Mouse (Mus musculus) urinary bladder, adult 18-20 months (tissue): Measurements from ENCODE around the gene Ckap2l.
A peak's percentile ranks its signal among the peaks of the same experiment; 100 is the strongest.

ENCODE experiments used
- DNase-seq, 2 experiments: peaks; one replicate each; pipeline ENCODE4 v3.0.0; 2022; ENCODE audit warnings: low spot score in 2 of 2, mixed read lengths in 2 of 2

Ckap2l gene

DNA sequence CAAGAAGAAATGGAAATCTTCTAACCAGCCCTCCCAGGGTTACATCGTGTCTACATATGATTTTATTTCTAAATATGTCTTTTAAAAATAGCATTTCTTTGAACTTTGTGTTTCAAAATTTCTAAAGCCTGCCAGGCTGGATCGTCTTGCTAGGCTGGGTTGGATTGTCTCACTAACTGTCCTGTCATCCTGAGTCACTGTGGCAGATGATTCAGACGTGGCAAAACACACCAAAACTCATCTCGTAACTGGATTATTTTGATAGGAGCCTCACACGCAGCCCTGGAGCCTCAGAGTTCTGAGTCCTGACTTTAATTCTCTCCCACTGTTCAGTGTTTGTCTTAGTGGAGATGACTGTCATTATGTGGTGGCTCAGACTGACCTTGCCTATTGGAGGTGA, 33.9 kb downstream of the Ckap2l start:
- DNase-seq, result no peak

DNA sequence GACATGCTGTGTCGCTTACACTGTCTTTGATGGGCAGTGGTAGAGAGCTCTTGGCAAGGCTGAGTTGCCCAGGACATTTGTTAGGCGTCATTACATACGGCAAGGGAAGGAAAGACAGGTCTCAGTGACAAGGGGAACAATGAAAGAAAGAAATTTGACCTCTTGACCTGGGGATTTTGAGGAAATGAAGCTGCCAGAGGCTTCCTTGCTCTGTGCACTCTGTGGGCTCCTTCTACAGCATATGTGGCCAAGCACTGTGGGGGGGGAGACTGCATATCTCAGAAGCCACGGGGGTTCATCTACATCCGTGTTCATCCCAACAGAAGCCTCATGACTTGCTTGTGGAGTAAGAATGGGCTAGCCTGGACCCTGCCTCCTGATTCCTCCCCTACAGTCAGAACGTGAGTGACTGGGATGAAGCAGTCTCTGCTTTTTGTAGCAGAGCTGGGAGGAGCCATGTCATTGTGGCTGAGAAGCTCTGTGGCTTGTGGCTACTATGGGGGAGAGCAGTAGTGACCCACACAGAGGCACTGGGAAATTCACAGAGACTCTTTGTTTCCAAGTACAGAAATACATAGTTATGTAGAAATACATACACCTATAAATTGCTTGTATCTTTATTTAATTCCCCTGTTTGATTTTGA, 35.7 kb downstream of the Ckap2l start:
- no peak for DNase-seq

DNA sequence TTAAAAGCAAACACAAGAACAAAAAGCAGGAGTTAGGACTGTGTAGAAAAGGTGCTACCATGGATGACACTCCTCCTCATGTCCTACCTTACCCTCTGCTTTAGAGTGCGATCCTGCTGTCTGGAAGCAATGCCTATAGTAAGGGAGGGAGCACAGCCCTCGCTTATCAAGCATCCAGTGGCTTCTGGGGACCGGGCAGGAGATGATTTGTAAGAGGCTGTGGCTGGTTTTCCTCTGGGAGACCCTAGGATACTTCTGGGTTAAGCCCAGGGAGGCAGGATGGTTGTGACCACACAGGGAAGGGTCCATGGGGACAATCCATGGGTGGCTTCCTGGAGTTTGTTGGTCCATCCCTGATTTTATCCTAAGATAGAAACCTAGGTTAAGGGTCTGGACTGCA, 36.4 kb downstream of the Ckap2l start:
- DNase-seq, result no peak

DNA sequence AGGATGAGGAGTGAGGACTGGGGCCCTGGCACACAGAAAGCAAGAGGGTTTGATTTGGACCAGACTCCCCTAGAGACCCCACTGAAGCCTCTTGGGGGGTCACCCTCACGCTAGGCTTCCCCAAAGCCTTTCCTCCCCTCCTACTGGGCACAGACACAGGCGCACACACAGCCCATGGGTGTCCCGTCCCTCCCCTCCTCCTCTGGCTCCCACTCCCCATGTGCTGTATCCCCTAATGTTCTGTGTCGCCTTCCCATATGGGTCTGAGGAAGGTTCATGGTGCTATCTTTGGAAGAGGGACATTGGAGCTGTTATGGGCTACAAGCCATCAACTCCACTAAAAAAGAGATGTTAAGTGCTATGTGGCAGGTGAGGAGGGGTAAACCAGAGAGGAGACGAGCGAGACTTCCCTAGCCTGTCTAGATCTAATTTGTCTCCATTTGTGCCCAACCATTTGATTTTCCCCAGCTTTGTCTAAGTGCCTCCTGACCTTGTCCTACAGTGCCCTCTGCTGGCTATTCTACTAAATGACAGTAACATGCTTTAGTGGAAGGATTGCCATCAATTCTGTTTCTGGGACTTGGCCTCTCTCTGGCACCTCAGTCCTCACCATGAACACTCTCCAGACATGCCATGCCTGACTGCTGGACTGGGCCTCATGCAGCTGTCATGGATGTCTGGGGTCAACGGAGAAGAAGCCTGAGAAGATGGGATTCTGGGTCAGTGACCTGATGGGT, 38.4 kb downstream of the Ckap2l start:
- peak in 1 of 2 experiments; percentile 40 for DNase-seq

DNA sequence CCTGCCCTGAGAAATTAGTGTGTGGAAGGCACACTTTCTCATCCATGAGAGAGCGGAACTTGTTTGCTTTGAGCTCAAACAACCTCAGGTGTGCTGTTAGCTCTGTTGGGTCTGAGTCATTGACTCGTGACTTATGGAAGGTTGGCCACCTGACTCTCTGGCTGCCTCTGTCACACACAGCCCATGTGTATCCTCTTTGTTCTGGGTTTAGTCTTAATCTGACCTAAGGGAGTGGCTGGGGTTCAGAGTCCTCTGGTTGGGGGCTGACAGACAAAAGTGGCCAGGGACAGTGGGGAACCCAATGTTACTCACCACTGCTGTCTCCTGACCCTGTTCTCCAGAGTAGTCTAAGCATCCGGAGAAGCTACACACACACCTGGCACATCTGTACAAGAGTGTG, 39.0 kb downstream of the Ckap2l start:
- DNase-seq, result no peak

DNA sequence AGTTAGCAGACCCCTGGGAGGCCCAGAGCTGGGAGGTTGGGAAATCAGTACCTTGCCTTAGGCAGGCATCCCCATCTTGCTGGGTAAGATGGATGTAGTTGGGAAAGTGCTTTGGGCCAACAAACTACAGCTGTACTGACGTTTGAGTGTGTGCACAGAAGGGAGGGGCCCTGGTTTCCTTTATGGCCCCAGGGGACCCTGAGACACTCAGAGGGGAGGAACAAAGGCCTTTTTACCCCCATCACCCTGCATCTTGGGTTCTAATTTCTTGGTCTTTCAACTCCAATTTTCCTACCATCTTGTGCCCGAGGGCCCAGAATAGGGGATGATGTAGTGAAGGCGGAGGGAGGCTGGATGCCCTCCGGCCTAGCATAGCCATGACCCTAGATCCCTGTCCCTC, 41.0 kb downstream of the Ckap2l start:
- no peak for DNase-seq

DNA sequence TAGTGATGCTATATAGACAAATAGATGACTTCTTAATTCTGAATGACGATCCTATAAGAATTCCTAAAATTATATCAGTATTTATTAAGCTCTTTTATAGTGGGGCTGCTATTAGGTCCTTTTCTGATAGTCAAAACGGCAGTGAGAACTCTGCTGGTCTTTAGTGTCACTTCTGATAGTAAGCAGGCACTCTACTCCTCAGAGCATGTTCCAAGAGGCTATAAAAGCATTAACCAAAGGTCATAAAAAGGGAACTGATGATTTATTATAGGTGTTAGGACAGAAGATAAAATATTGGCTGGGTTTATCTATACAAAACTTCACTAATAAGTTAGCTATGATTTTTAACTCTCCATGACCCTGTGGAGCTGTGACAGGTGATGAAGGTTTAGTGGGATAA, 42.9 kb downstream of the Ckap2l start:
- no peak for DNase-seq

DNA sequence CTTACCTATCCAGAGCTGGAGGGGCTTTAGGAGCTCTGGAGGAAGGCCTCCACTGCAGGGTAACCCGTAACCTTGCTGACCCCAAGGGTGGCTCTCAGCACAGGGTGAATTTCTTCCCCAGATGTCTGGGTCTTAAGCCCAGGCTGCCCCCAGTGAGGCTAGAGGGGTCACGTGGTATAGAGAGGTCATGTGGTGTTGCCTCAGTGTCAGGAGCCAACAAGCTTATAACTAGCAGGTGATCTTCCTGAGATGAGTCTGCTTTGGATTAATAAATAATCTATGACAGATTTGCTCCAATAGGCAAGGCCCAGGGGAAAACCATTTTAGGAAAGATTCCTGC, 43.4 kb downstream of the Ckap2l start:
- DNase-seq, result no peak

DNA sequence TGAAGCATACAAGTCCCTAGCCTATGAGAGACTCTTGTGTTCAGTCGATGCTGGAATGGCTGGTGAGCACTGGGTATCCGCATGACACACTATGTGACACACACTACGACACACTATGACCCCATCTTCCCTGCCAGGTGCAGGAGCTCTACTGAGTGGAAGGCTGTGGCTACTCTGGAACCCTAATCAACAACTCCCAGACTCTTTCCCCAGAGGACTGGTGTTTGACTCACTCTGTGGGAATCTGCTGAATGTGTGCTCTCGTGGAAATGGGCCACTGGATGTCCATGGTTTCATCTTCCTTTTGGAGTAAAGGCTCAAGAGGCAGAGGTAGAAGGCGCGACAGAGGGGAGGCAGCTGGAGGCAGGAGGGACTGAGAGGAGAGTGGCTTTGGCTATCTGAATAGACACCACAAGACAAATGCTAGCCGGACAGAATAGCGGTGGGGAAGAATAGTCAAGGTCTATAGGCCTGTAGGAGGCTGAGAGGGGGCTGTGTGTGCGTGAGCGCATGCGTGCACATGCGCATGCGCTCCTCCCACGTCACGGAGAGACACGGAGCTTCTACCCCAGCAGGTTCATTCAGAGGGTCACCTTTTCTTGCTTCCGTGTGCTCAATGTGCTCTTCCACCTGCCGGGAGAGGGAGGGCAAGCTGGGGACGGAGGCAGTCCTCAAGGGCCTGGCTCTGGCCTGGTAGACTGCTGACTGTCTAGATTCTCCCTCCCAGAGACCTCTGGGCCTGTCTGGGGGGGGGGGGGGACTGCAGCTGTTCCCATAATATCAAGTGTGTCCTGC, 44.0 kb downstream of the Ckap2l start:
- no peak for DNase-seq

DNA sequence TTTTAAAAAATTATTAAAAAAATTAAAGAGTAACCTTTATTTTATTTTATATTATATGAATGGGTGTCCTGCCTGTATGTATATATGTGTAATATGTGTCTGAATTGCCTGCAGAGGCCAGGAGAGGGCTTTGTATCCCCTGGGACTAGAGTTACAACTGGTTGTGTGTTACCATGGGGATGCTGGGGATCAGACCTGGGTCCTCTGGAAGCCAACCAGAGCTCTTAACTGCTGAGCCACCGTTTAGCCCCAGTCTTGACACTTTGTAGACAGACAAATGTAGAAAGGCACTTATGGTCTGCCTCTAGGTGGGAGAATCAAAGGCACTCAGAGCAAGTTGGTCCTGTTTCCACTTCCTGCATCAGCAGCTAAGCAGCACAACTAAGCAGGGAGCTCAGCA, 47.7 kb downstream of the Ckap2l start:
- no peak for DNase-seq

DNA sequence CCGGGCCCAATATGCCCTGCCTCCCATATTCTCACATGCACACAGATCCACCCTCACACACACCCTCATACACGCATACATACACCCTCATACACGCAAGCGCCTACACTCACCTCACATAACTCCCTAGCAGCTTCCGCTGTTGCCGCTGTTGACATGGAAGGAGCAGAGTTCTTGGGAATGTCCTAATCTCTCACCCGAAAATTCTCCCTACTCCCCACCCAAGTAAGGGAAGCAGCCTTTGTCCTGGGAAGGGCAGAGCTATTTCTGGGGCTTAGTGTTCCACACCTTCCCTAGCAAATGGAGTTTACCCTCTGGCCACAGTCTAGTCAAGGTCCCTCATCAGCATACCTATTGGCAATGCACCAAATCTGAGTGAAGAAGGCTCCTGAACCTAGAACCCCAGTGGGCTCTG, 49.3 kb downstream of the Ckap2l start:
- DNase-seq, result no peak

DNA sequence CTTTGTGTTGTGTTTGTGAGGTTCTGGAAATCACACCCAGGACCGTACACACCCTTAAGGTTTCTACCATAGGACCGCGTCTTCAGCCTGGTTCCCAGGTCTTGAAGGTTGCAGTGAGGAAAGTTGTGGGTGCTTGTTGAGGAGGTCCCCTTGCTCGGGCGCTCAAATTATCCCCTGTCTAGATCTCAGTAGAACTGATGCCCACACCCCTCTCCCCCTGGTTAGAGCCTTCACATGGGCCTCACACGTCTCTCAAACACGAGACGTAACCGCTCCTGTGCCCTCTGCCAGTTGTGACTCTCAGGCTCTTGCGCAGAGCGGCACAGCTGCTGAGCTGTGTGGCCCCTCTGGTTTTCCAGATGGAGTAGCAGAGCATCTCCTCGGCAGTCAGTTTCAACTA, 50.1 kb downstream of the Ckap2l start:
- no peak for DNase-seq

DNA sequence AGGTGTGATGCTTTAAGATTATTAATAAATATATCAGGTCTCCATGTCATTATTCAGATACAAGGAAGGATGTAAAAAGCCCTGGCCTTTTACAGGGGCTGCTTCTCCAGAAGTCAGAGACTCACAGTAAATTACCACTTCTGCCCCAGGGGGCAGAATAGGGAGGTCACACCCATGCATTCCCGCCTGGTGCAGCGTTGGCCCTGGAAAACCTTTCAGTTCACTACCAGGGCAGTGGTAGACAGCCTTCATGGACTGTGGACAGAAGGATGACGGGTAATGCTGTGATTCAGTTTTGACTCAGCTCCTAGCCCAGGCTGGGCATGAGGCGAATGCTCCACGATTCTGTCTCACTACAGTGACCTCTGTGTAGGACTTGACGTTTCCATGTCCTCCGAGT, 50.6 kb downstream of the Ckap2l start:
- no peak for DNase-seq

DNA sequence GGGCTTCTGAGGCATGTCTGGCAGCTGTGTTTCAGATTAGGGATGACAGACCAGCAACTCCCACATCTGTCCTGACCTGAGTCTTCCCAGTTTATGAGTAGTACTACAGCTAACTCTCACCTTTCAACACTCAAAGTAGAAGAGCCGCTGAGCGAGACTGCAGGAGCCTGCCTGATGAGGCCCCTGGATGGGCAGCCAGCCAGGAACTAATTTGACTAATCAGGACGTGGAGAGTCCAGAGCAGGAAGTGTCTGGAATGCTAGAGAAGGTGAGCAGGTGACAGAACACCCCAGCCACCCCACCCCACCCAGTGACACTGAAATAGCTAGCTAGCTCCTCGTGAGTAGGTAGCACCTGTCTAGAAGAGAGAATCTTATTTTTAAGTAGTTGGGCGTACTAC, 51.4 kb downstream of the Ckap2l start:
- no peak for DNase-seq

DNA sequence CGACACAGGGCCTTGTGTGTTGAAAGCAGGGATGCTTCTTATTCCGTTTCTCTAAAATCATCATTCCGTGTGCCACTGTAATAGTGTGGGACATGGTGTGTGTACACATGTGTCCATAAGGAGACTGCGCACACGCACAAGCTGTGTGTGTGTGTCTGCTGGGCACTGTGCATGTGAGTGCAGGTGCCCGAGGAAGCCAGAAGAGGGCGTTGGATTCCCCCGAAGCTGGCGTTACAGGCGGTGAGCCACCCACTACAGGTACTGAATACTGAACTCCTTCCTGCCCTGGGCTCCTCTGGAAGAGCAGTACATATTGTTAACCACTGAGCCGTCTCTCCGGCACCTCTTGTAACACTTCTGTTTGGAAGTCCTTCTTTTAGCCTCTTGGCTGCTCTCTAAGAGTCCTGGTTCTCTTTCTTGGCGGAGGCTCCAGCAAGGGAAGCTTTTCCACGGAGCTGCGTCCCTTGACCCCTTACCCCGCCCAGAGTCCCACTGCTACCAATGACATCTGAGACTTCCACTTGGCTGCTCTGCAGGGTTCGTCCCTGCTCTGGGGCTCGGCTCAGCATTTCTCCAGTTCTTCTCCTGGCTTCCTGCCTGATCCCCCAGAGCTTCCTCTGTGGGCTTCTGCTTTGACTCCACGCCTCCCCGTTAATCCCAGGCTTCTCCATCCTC, 52.4 kb downstream of the Ckap2l start:
- no peak for DNase-seq

DNA sequence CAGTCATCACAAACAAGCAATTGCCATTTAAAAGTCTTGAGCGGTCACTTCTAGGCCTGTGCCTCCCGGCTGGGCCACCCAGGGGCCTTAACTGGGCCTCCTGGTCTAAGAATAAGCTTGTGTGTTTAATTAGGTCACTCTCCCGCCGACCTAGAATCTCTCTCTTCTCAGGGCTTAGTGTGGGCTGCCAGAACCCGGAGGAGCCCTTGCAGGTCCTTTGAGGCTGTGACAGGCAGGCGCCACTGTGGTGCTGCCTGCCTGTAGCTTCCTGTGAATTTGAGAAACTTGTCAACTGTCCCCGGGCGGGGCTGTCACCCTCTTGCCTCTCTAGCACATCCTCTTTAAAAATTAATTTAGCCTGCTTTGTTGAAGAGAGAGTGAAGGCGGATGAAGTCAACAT, 53.2 kb downstream of the Ckap2l start:
- DNase-seq, result no peak

DNA sequence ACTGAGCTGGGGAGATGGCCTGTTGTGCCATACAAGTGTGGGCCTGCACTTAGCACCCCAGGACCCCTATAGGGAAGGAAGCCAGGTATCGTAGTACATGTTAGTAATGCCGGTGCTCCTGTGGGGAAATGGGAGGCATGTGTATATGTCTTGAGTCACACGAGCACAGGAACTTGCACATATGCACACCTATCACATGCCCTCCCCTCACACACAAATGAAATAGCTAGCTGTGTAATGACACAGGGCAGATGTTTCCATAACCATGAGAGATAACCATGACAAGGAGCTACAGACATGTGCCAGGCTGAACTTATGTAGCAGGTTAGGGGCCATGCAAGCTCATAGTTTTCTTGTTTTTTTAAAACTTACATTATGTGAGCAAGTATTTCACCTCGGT, 54.0 kb downstream of the Ckap2l start:
- DNase-seq, result no peak

DNA sequence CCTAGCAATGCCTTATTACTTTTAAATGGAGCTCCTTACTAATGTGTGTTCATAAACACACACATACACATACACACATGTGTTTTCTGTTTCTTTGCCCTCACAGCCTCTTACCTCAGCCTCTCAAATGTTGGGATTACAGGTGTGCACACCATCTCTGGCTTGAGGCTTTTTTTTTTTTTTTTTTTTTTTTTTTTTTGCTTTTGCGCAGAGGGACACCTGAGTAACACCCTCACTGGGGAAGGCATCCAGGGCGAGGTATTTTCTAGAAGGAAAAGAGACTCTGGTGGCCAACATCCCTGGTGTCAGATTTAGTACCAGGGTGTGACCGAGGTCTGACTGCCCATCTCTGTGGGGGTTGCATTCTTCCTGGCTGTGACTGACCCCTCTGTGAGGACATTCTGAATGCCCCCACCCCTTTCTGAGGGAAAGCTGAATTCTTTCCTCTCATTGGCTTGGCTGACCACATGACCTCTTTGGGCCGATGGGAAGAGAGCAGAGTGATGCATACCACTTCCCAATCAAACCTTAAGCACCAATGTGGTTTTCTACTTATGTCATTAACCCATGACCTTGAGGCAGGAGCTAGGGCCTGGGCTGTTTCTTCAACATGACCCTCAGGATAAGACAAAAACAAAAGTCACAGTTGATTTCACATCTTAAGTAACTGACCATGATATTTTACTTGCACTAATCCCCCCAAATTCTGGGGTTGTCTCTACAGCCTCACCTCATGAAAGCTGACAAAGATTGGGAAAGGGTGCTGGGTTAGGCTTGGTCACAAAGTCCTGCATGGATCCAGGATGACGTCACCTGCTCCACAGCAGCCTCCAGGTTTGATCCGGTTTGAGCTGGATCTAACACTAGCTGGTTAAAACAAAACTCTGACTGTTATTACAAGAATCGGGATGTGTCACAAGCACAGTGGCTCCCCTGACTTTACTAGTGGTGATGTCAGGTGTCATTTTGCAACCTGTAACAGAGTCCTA, 54.9 kb downstream of the Ckap2l start:
- no peak for DNase-seq

DNA sequence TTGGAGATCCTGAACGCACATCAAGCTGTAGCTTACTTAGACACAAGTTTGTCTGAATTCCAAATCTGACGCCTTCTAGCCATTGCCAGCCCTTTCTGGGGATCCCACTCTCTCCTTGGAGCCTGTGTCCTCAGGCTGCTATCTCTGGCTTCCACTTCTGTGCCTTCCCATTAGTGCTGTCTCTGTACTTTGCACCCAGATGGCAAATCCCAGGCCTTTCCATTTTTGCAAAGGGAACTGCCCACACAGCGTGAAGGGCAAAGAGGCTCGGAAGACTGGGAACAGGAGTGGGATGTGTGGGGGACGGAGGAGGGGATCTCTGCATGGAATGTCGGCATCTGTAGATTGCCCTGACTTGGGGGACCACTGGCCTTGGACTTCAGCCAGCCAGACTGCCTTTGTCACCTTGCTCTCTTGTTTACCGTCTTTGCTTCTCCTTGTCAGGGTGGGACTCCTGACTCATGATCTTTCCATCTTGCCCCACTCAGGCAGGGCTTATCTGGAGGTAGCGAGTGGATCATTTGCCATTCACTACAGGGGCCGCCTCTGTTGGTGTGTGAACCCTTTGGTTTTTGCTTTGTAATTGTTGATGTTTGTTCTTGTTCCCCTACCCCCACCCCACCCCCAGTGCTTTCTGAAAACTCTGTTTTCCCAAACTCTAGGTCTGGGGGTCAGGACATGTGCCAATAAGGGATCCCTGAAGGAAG, 56.1 kb downstream of the Ckap2l start:
- DNase-seq, result no peak

DNA sequence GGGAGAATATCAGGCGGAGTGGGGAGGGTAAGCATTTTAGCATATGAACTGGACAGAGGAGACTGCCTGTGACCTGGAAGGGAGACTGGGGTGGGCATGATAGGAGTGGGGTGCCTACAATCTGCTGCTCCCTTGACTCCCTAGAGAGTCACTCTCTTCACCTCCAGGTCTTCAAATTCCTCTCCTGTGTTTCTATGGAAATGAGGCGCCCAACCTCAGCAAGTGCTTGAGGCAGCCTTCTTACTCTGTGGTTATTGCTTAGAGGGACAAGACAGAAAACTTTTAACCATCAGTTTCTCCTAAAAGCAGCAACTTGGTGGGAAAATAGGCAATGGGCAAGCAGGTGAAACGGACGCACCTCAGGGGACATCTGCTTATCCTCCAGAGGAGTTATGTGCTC, 60.5 kb downstream of the Ckap2l start:
- no peak for DNase-seq

DNA sequence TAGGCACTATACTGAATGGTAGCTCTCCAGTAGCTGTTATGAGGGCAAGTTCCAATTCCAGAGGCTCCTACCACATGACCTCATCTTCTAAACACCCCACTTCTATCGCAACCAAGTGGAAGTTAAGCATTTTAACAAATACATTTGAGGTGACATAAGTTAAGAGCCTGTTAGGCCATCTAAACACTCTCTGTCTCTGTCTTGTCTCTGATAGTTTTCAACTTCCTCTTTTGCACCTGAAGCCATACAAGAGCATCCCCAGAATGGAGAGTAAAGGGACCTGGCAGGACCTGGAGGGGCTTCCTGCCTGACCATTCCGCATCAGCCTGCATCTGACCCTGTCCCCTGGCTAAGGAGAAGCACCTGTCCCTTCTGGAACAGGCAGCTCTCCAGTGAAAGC, 62.3 kb downstream of the Ckap2l start:
- no peak for DNase-seq
